Mouse (Mus musculus) hindbrain, postnatal 0 days (tissue): ENCODE results near the gene Socs5. TPM values are rescaled to one million over a fixed set of nuclear protein-coding genes. Genes with fewer than 3 reads are reported as not detected.
A peak's percentile ranks its signal among the peaks of the same experiment; 100 is the strongest.
"Not testable (repeated sequence)": the region's sequence is repeated elsewhere in the genome, so short reads cannot be mapped to it uniquely, and the experiment has no call there.

Source experiments
- ATAC-seq: fragments of 200-750 bp; cut with Nextera tagmentation; 2 replicates; pipeline ENCODE4 v1.8.0; 2017; ENCODE audit warnings: mild to moderate bottlenecking, moderate TSS enrichment, moderate library complexity
- DNase-seq: peaks from one replicate; pipeline ENCODE4 v3.0.0-alpha.2; 2015; ENCODE audit warnings: low spot score
- H3K27ac ChIP-seq: fragments of 300-500 bp; sonication (generic); 2 replicates; pipeline ENCODE4 v1.5.1; 2014; ENCODE audit warnings: mild to moderate bottlenecking
- H3K27me3 ChIP-seq: fragments of 300-500 bp; sonication (generic); 2 replicates; pipeline ENCODE4 v1.6.1; 2014; ENCODE audit warnings: low read length, mixed read lengths; ENCODE audit not compliant: insufficient read depth
- H3K36me3 ChIP-seq: fragments of 300-500 bp; sonication (generic); 2 replicates; pipeline ENCODE4 v1.6.1; 2014; ENCODE audit warnings: low read length, mixed read lengths; ENCODE audit not compliant: insufficient read depth
- H3K4me1 ChIP-seq: fragments of 300-500 bp; sonication (generic); 2 replicates; pipeline ENCODE4 v1.6.1; 2014; ENCODE audit warnings: antibody characterized with exemption, low read length, mixed read lengths; ENCODE audit not compliant: insufficient read depth
- H3K4me2 ChIP-seq: fragments of 300-500 bp; sonication (generic); 2 replicates; pipeline ENCODE4 v1.6.1; 2014; ENCODE audit warnings: low read depth, mild to moderate bottlenecking, low read length, moderate library complexity, mixed read lengths
- H3K4me3 ChIP-seq: fragments of 300-500 bp; sonication (generic); 2 replicates; pipeline ENCODE4 v1.5.1; 2014; ENCODE audit warnings: low read length
- H3K9ac ChIP-seq: fragments of 300-500 bp; sonication (generic); replicated peaks from 2 replicates; pipeline ENCODE4 v1.6.1; 2014; ENCODE audit warnings: mild to moderate bottlenecking, low read length, moderate library complexity, mixed read lengths
- H3K9me3 ChIP-seq: fragments of 300-500 bp; sonication (generic); 2 replicates; pipeline ENCODE4 v1.6.1; 2016; ENCODE audit warnings: low read length, mixed read lengths
- CTCF ChIP-seq: IDR thresholded peaks from 2 replicates; pipeline ENCODE4 v1.5.1; 2016; ENCODE audit warnings: antibody characterized with exemption, control low read depth, low read depth
- WGBS: fragments of 180-500 bp; shearing (Covaris S2); extraction: QIAGEN DNeasy Blood & Tissue Kit; methylation state at CpG from one replicate; pipeline ENCODE4 v1.1.7; 2014; 5-methylcytosine and 5-hydroxymethylcytosine counted together
- polyA plus RNA-seq: library from polyadenylated mRNA; unstranded; fragments of >200 nt; fragmentation: Nextera tagmentation; extraction: Ambion mirVana; gene quantifications from 2 replicates; pipeline ENCODE4 v1.2.1, GENCODE M21; 2015
- total RNA-seq: library from RNA; depleted of rRNA; stranded (reverse); fragments of >200 nt; gene quantifications from 2 replicates; pipeline ENCODE4 v1.2.3, GENCODE M21; 2014; rRNA removed

Gene Socs5
- total RNA-seq (13.8 and 18.9 TPM in 2 replicates), polyA plus RNA-seq (12.3 and 13.7 TPM in 2 replicates)

- Histone ChIP-seq H3K4me2 (peak within 1 kb of the TSS; percentile 90), H3K4me3 (peak within 1 kb of the TSS; percentile 73), H3K4me1 (0 out of 2 replicates have a peak, but pooled peaks cover 6% of the 10 kb centered on the region), H3K9me3 (no peaks in the 10 kb centered on the region), H3K36me3 (no peaks in the 10 kb centered on the region), H3K27ac (peak within 1 kb of the TSS; percentile 90), H3K9ac (peak within 1 kb of the TSS; percentile 84), H3K27me3 (no peaks in the 10 kb centered on the region)
- ATAC-seq (peak; percentile 81), DNase-seq (peak; percentile 54)
- under 1% methylated on average over 64 of the region's 73 CpGs for WGBS
- no peak for TF ChIP-seq CTCF
Observed at GRCm38 (mm10) chr17:87107623-87108221, at the start of gene Socs5. Gene Socs5 (plus strand): TSS chr17:87107679.

GRCm38 (mm10) chr17:87062639-87063038 lies 44.8 kb upstream of the Socs5 start:
- 91% methylated on average over 9 of the region's 9 CpGs for WGBS
- no peak overlapping the region for H3K9ac ChIP-seq
- H3K4me2 ChIP-seq = no peak overlapping the region
- ATAC-seq (no peak), DNase-seq (no peak)
- no peaks in the 10 kb centered on the region for H3K9me3 ChIP-seq
- no peak overlapping the region for H3K4me3 ChIP-seq
- H3K36me3 ChIP-seq = no peaks in the 10 kb centered on the region
- no peak for TF ChIP-seq CTCF
- no peaks in the 10 kb centered on the region for H3K4me1 ChIP-seq
- no peaks in the 10 kb centered on the region for H3K27me3 ChIP-seq
- no peak overlapping the region for H3K27ac ChIP-seq

- no peak overlapping the region for H3K4me3 ChIP-seq
- no peak for TF ChIP-seq CTCF
- DNase-seq (no peak), ATAC-seq (no peak)
- no peaks in the 10 kb centered on the region for H3K36me3 ChIP-seq
- H3K27ac ChIP-seq = no peak overlapping the region
- no peak overlapping the region for H3K4me2 ChIP-seq
- no peak overlapping the region for H3K9ac ChIP-seq
- WGBS = 81% methylated on average over 7 of the region's 7 CpGs
- H3K4me1 ChIP-seq = no peaks in the 10 kb centered on the region
- no peaks in the 10 kb centered on the region for H3K27me3 ChIP-seq
- H3K9me3 ChIP-seq = no peaks in the 10 kb centered on the region
Observed at GRCm38 (mm10) chr17:87063461-87063860, 44.0 kb upstream of the Socs5 start.

- Histone ChIP-seq H3K4me2 (no peak overlapping the region), H3K27ac (no peak overlapping the region), H3K9ac (no peak overlapping the region), H3K27me3 (no peaks in the 10 kb centered on the region), H3K9me3 (no peaks in the 10 kb centered on the region), H3K4me3 (no peak overlapping the region), H3K36me3 (no peaks in the 10 kb centered on the region), H3K4me1 (no peaks in the 10 kb centered on the region)
- 81% methylated on average over 6 of the region's 6 CpGs for WGBS
- DNase-seq = no peak
- no peak for ATAC-seq
- no peak for TF ChIP-seq CTCF
Observed at GRCm38 (mm10) chr17:87063969-87064368, 43.5 kb upstream of the Socs5 start.

- Histone ChIP-seq H3K9ac (no peak overlapping the region), H3K9me3 (no peaks in the 10 kb centered on the region), H3K36me3 (no peaks in the 10 kb centered on the region), H3K4me3 (no peak overlapping the region), H3K27ac (no peak overlapping the region), H3K4me2 (no peak overlapping the region), H3K4me1 (no peaks in the 10 kb centered on the region), H3K27me3 (no peaks in the 10 kb centered on the region)
- DNase-seq (no peak), ATAC-seq (no peak)
- 93% methylated on average over 4 of the region's 4 CpGs for WGBS
- no peak for TF ChIP-seq CTCF
Observed at GRCm38 (mm10) chr17:87068997-87069396, 38.5 kb upstream of the Socs5 start.

GRCm38 (mm10) chr17:87072183-87072582 lies 35.3 kb upstream of the Socs5 start:
- not testable (repeated sequence) for H3K36me3 ChIP-seq, H3K9me3 ChIP-seq, H3K4me2 ChIP-seq, H3K9ac ChIP-seq, DNase-seq, H3K27me3 ChIP-seq, H3K27ac ChIP-seq, H3K4me3 ChIP-seq, H3K4me1 ChIP-seq, ATAC-seq
- WGBS = 95% methylated on average over 1 of the region's 1 CpGs

- Histone ChIP-seq H3K27me3 (no peaks in the 10 kb centered on the region), H3K27ac (no peak overlapping the region), H3K9ac (no peak overlapping the region), H3K4me3 (no peak overlapping the region), H3K4me1 (no peaks in the 10 kb centered on the region), H3K36me3 (no peaks in the 10 kb centered on the region), H3K4me2 (no peak overlapping the region), H3K9me3 (no peaks in the 10 kb centered on the region)
- no peak for ATAC-seq
- no peak for DNase-seq
- TF ChIP-seq CTCF = no peak
- 73% methylated on average over 5 of the region's 5 CpGs for WGBS
Observed at GRCm38 (mm10) chr17:87072766-87073440, 34.6 kb upstream of the Socs5 start.
